Mouse (Mus musculus): Measurements from ENCODE around the gene Simc1.

DNA sequence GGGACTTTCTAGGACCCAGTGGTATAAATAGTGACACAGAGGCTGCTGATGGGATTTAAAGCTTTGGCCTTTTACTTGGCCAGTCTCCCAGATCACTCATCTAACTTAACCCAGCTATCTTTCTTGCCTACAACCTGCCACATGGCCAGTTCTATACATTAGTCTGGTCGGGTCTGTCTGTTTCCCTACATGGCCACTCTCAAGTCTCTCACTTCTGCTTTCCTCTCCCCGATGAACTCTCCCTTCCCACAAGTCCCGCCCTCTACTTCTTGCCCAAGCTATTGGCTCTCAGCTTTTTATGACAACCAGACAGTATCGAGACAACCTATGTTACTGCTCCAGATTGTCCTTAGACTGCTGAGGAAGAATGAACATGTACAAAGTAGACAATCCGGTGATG is 27.9 kb upstream of the Simc1 start:
- TF ChIP-seq ZMIZ1 (IDR thresholded peaks at IDR 0.05; ENCODE audit: low read depth, low read length): no peak
- no peak for TF ChIP-seq CTCF (conservative IDR thresholded peaks at IDR 0.05 in 1 of 2, IDR thresholded peaks at IDR 0.05 in 1 of 2; ENCODE audit: low read depth in 2 of 2, low read length in 2 of 2)
- TF ChIP-seq KAT2A (IDR thresholded peaks at IDR 0.05; ENCODE audit: insufficient replicate concordance, low read length): no peak
- TF ChIP-seq SIN3A (IDR thresholded peaks at IDR 0.05; ENCODE audit: low read length): peak; percentile 41; the same call in 1 of the 2 replicates
- TF ChIP-seq ELF1 (IDR thresholded peaks at IDR 0.05; ENCODE audit: low read depth, low read length): no peak
- no peak for TF ChIP-seq SMC3 (IDR thresholded peaks at IDR 0.05; ENCODE audit: low read depth, low read length)
- TF ChIP-seq ZC3H11A (IDR thresholded peaks at IDR 0.05; ENCODE audit: low read depth, low read length): no peak

Measured in CH12.LX (cell line).